Mouse (Mus musculus): Measurements from ENCODE around the gene Itpr1.

Gene Itpr1

GRCm38 (mm10) chr6:108277622-108278396 is 64.9 kb downstream of the Itpr1 start:
- DNase-seq (ENCODE audit: low read depth, low spot score) = no peak

GRCm38 (mm10) chr6:108278826-108279630 is 66.1 kb downstream of the Itpr1 start:
- no peak for DNase-seq (ENCODE audit: low read depth, low spot score)

GRCm38 (mm10) chr6:108282131-108282530 is 69.2 kb downstream of the Itpr1 start:
- no peak for DNase-seq (ENCODE audit: low read depth, low spot score)

- DNase-seq (ENCODE audit: low read depth, low spot score) = no peak
Observed at GRCm38 (mm10) chr6:108282621-108283020, 69.7 kb downstream of the Itpr1 start.

GRCm38 (mm10) chr6:108284688-108285087 is 71.8 kb downstream of the Itpr1 start:
- DNase-seq (ENCODE audit: low read depth, low spot score) = no peak

GRCm38 (mm10) chr6:108288979-108289378 is 76.1 kb downstream of the Itpr1 start:
- DNase-seq (ENCODE audit: low read depth, low spot score) = no peak

- no peak for DNase-seq (ENCODE audit: low read depth, low spot score)
Observed at GRCm38 (mm10) chr6:108290978-108291377, 78.1 kb downstream of the Itpr1 start.

- no peak for DNase-seq (ENCODE audit: low read depth, low spot score)
Observed at GRCm38 (mm10) chr6:108291556-108291955, 78.7 kb downstream of the Itpr1 start.

GRCm38 (mm10) chr6:108301856-108302255 is 89.0 kb downstream of the Itpr1 start:
- no peak for DNase-seq (ENCODE audit: low read depth, low spot score)

- DNase-seq (ENCODE audit: low read depth, low spot score) = no peak
Observed at GRCm38 (mm10) chr6:108303619-108304567, 91.0 kb downstream of the Itpr1 start.

- DNase-seq (ENCODE audit: low read depth, low spot score) = no peak
Observed at GRCm38 (mm10) chr6:108305171-108305779, 92.4 kb downstream of the Itpr1 start.

GRCm38 (mm10) chr6:108306240-108306639 is 93.3 kb downstream of the Itpr1 start:
- no peak for DNase-seq (ENCODE audit: low read depth, low spot score)

- no peak for DNase-seq (ENCODE audit: low read depth, low spot score)
Observed at GRCm38 (mm10) chr6:108306910-108307584, 94.2 kb downstream of the Itpr1 start.

GRCm38 (mm10) chr6:108307770-108308169 is 94.9 kb downstream of the Itpr1 start:
- no peak for DNase-seq (ENCODE audit: low read depth, low spot score)

GRCm38 (mm10) chr6:108309391-108310182 is 96.7 kb downstream of the Itpr1 start:
- no peak for DNase-seq (ENCODE audit: low read depth, low spot score)

GRCm38 (mm10) chr6:108313056-108313455 is 100.2 kb downstream of the Itpr1 start:
- DNase-seq (ENCODE audit: low read depth, low spot score) = no peak

GRCm38 (mm10) chr6:108313997-108314396 is 101.1 kb downstream of the Itpr1 start:
- no peak for DNase-seq (ENCODE audit: low read depth, low spot score)

GRCm38 (mm10) chr6:108316268-108316824 is 103.5 kb downstream of the Itpr1 start:
- no peak for DNase-seq (ENCODE audit: low read depth, low spot score)

GRCm38 (mm10) chr6:108316951-108317350 is 104.1 kb downstream of the Itpr1 start:
- DNase-seq (ENCODE audit: low read depth, low spot score) = no peak

- DNase-seq (ENCODE audit: low read depth, low spot score) = no peak
Observed at GRCm38 (mm10) chr6:108321653-108322052, 108.8 kb downstream of the Itpr1 start.
